Mouse (Mus musculus) spleen, adult 12 weeks (tissue): ENCODE measurements around the gene Lingo2.

Source experiments
- DNase-seq: peaks from one replicate; pipeline ENCODE4 v3.0.0; 2022; ENCODE audit warnings: low spot score

Lingo2 gene

DNA sequence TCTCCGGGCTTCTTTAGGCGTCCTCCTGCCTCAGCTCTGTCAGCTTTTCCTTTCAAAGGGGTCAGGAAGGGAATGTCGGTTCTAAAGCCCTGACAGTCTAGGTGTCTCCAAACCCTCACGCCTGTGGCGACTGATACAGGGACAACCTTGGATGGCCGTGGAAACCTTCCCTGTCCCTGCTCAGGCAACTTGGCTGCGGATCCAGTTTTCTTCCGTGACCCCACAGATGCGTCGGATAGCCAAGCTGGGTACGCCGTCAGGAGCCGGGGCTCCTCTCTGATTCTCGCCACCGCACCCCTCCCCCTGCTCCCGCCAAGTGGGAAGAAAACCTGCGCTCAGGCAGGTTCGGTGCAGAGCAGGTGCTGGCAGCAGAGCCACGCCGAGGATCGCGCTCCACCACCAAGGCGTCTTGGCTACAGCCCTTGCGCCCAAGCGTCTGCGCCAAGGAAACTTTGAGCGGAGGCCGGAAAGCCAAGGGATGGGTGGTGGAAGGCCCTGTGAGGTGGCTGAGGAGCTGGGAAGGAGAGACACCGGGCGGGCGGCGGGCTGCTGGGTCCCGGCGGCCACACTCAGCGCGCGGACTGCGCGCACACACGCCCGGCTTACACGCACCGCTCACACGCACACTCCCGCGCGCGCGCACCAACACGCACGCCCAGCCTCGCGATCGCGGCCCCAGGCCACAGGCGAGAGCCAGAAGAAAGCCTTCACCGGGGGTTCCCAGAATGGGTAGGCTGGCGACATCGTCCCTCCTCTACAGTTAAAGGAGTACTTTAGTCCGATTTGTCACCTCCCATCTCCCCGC, at the start of gene Lingo2:
Gene Lingo2 (minus strand): TSS at position 598 of the 805 bp plus-strand sequence.
- no peak for DNase-seq

GRCm38 (mm10) chr4:36973358-36973757, 21.8 kb upstream of the Lingo2 start:
- DNase-seq: no peak

DNA sequence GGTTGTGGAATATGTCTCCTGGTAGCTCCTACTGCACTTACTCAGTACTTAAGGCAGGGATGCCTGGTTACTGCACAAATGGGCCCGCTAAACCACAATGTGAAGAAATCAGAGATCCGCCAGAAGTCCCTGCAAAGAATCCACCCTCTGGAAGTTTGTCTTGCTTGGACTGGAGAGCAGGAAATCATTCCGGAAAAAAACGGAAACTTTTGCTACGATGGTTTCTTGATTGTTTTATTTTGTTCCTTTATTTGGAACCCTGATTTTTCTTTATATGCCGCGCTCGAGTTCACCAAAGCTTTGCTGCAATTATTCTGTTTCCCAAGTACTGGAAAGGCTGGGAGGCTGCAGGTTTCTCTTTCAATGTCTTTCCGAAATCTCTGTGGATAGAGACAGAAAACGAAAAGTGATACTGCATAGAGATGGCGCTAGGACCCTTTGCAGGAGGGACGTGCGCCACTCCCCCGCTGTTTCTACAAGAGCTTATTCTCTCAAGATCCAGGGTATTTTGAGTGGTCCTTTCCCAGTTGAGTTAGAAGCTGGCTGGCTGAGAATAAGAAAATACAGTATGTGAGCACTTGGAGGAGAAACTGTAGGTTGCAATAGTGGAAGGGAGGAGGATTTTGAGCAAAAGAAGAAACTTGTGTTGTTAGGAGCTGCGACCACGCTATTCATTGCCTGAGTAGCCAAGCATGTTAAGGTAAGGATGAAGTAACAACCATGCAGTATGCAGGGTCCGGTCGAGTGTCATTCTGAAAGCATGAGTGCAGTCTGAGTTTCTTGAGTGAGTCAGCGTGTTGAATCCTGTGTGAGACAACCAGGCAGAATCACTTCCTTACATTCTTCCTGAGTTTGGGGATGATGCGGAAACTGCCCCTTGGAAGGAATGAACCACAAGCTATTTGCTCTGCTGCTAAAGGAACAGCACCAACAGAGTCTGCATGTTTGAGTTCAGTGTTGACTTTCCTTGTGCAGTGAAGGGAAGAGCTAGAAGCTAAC, 1.2 kb upstream of the Lingo2 start:
- no peak for DNase-seq

GRCm38 (mm10) chr4:36951955-36952215, 338 bp upstream of the Lingo2 start:
- no peak for DNase-seq

DNA sequence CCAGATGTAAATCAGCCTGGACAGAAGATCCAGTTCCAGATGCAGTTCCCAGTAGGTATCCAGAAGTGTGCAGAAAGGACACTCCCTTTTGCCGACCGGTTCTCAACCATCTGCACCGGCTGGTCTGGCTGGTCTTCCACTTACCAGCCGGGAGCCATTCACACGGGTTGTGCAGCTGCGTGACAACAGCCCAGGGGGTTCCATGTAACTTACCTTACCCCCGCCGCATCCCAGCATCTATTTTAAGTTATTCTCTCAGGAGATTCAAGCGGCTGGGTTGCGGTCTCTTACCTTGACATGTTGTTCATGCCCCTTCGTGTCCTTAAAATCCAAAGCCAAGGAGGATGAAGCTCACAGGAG, 777 bp downstream of the Lingo2 start:
- DNase-seq: no peak

DNA sequence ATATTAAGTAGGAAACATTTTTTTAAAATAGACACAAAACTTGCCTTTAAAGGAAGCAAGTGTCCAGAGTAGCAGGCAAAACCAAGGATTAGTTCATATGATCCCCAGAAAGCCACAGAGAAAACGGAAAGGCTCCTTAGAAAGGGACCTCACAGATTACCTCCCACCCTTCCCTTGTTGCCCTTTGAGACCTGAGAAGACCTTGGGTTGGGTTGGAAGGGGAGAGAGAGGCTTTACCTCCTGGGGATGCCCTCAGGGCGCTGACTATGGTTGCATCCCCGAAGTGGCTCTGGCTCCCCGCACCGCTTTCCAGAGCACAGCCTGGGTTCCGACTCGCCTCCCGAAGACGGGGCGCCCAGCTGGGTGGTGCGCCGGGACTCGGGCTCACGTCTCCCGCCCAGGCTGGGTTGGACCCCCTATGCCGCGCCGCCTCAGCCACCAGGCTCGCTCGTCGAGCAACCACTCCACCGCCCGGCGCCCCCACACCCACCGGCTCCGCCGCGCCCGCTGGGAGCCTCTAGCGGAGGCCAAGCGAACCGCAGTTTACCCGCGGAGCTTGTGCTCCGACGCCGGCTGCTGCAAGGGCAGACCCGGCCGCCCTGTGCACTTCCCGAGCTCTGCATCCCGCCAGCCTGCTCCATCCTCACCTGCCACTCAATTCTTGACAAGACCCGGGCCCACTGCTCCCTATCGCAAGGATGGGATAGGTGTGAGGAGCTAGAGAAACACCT, 1.4 kb downstream of the Lingo2 start:
- DNase-seq: no peak

DNA sequence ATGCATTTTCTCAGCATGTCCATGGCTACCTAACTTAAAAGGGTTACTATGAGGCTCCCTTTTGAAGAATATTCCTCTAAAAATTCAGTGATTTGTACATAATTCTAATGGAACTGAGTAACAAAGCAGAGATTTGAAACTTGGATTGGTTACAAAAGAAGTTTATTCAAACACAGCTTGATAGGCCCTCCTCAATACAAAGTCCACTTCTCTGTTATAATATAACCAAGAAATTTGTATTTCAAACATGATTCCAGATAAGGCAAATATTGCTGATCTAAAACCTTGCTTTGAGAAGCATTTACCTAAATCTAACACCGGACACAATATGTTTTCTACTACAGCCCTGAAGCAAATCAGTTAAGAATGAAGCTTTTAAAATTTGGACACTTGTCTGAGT, 60.7 kb downstream of the Lingo2 start:
- DNase-seq: no peak

DNA sequence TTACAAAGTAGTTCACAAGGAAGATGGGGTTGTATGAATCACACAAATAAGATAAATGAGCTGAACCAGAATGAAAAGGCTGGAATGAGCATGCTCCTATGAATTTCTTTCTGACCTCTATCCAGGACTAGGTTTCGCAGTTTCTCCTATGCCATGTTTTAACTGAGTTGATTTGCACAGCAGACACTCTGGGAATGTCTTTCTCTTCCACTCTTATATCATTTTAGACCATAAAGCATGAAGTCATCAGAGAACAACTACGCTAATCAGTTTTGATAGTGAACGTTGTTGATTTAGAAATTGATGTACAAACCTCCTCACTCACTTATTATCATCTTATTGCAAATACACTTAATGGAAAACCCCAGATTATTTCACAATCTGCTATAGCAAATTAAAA, 61.2 kb downstream of the Lingo2 start:
- DNase-seq: no peak

- no peak for DNase-seq
These were observed 76.8 kb downstream of the Lingo2 start for GRCm38 (mm10) chr4:36874781-36875180.

- DNase-seq: no peak
These were observed 126.6 kb downstream of the Lingo2 start for GRCm38 (mm10) chr4:36824982-36825381.

DNA sequence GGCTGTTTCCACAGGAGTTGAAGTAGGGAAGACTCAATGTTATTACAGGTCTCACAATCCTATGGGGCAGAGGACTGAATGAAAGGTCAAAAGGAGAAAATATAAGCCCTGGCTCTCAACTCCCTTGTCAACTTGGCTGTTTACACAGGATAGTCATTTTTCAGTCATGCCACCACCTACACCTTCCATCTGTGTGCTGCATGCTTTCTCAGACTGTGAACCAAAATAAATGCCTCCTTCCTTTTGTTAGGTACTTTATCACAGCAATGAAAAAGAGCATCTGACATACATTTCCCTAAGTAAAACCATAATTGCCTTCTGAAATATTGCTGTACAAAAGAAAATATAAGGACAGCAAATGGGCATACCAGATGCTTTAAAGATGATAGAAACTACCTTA, 129.6 kb downstream of the Lingo2 start:
- no peak for DNase-seq

DNA sequence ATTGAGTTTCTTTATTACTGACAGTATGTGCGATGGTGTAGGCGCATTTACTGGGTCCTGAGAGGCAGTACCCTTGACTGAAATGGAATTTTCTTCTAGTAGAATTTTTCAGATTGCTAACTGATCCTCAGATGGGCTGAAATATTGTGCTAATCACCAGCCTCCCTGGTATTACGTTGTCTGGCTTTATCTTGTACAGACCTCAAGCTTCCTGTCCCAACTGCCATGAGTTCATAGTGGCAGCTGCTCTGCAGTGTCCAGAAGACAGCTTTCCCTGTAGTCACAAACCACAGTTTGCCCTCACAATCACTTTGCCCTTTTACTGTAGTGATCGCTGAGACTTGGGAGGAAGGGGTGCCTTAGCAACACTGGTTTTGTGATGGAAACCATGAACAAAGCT, 176.5 kb downstream of the Lingo2 start:
- no peak for DNase-seq

GRCm38 (mm10) chr4:36730691-36731090, 220.9 kb downstream of the Lingo2 start:
- no peak for DNase-seq

DNA sequence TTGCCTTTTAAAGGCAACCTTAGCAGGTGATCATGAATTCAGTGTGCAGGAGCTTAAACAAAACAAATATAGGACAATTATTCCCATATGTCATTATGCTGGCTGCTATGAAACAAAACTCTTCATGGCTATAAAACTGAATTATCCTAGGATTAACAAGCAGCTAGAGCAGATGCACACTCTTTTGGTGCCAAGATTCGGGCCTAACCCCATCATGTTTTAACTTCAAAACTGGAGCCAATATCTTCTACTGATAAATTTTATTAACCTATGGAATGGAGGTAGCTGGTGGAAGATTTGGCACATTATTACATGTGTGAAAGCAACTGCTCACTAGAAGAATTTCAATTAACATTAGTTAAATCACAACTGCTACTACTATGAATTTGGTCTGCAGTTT, 235.1 kb downstream of the Lingo2 start:
- DNase-seq: no peak

GRCm38 (mm10) chr4:36698888-36699287, 252.7 kb downstream of the Lingo2 start:
- DNase-seq: no peak

GRCm38 (mm10) chr4:36696810-36697209, 254.7 kb downstream of the Lingo2 start:
- DNase-seq: no peak

GRCm38 (mm10) chr4:36659920-36660319, 291.6 kb downstream of the Lingo2 start:
- no peak for DNase-seq

- DNase-seq: no peak
These were observed 303.8 kb downstream of the Lingo2 start for GRCm38 (mm10) chr4:36647753-36648152.

GRCm38 (mm10) chr4:36635666-36636065, 315.9 kb downstream of the Lingo2 start:
- DNase-seq: no peak

- no peak for DNase-seq
These were observed 374.7 kb downstream of the Lingo2 start for GRCm38 (mm10) chr4:36576801-36577200.

GRCm38 (mm10) chr4:36576256-36576655, 375.3 kb downstream of the Lingo2 start:
- DNase-seq: no peak

GRCm38 (mm10) chr4:36566544-36566943, 385.0 kb downstream of the Lingo2 start:
- DNase-seq: no peak

- DNase-seq: no peak
These were observed 390.6 kb downstream of the Lingo2 start for GRCm38 (mm10) chr4:36560997-36561396.
